Mouse (Mus musculus): ENCODE results near the gene Cd300c2. TPM values are rescaled to one million over a fixed set of nuclear protein-coding genes. Genes with fewer than 3 reads are reported as not detected.

Cd300c2 gene
- polyA plus RNA-seq, 1 experiment from 2014 or later: 4.2 TPM

Other genes with a start within 250 kb of the Cd300c2 start
- 0.16 and 0.28 TPM in 2 replicates for gene Kif19a, start 236.5 kb downstream of the Cd300c2 start, polyA plus RNA-seq (2014; fragmentation: Nextera tagmentation; extraction: Ambion mirVana)
- not detected in 2 replicates for gene Btbd17, start 205.9 kb downstream of the Cd300c2 start, polyA plus RNA-seq (2014; fragmentation: Nextera tagmentation; extraction: Ambion mirVana)
- gene Gpr142, start 203.0 kb downstream of the Cd300c2 start, polyA plus RNA-seq (2014; fragmentation: Nextera tagmentation; extraction: Ambion mirVana): not detected in 2 replicates
- gene Gprc5c, start 150.7 kb downstream of the Cd300c2 start, polyA plus RNA-seq (2014; fragmentation: Nextera tagmentation; extraction: Ambion mirVana): 15.2 and 18.0 TPM in 2 replicates
- gene Cd300a, start 111.8 kb downstream of the Cd300c2 start, polyA plus RNA-seq (2014; fragmentation: Nextera tagmentation; extraction: Ambion mirVana): 1.1 and 1.4 TPM in 2 replicates
- 0.39 and 0.54 TPM in 2 replicates for gene Cd300lb, start 67.5 kb downstream of the Cd300c2 start, polyA plus RNA-seq (2014; fragmentation: Nextera tagmentation; extraction: Ambion mirVana)
- not detected in 2 replicates for gene Cd300c, start 32.7 kb downstream of the Cd300c2 start, polyA plus RNA-seq (2014; fragmentation: Nextera tagmentation; extraction: Ambion mirVana)
- gene Cd300ld, start 12.0 kb downstream of the Cd300c2 start, polyA plus RNA-seq (2014; fragmentation: Nextera tagmentation; extraction: Ambion mirVana): 0.36 and 0.46 TPM in 2 replicates
- not detected in 2 replicates for gene Cd300ld2, start 14.3 kb upstream of the Cd300c2 start, polyA plus RNA-seq (2014; fragmentation: Nextera tagmentation; extraction: Ambion mirVana)
- gene Cd300ld4, start 25.1 kb upstream of the Cd300c2 start, polyA plus RNA-seq (2014; fragmentation: Nextera tagmentation; extraction: Ambion mirVana): not detected in 2 replicates
- gene Cd300ld5, start 35.9 kb upstream of the Cd300c2 start, polyA plus RNA-seq (2014; fragmentation: Nextera tagmentation; extraction: Ambion mirVana): not detected in 2 replicates
- gene Cd300ld3, start 46.5 kb upstream of the Cd300c2 start, polyA plus RNA-seq (2014; fragmentation: Nextera tagmentation; extraction: Ambion mirVana): not detected in 2 replicates
- gene Cd300e, start 60.3 kb upstream of the Cd300c2 start, polyA plus RNA-seq (2014; fragmentation: Nextera tagmentation; extraction: Ambion mirVana): 0.09 TPM in 1 of 2 replicates, not detected in the other
- 0.78 and 0.89 TPM in 2 replicates for gene Rab37, start 89.6 kb upstream of the Cd300c2 start, polyA plus RNA-seq (2014; fragmentation: Nextera tagmentation; extraction: Ambion mirVana)
- 0.22 and 0.61 TPM in 2 replicates for gene Cd300lf, start 132.1 kb upstream of the Cd300c2 start, polyA plus RNA-seq (2014; fragmentation: Nextera tagmentation; extraction: Ambion mirVana)
- 18.0 and 21.9 TPM in 2 replicates for gene Slc9a3r1, start 161.5 kb upstream of the Cd300c2 start, polyA plus RNA-seq (2014; fragmentation: Nextera tagmentation; extraction: Ambion mirVana)
- 6.5 and 8.4 TPM in 2 replicates for gene Tmem104, start 185.6 kb upstream of the Cd300c2 start, polyA plus RNA-seq (2014; fragmentation: Nextera tagmentation; extraction: Ambion mirVana)
- 16.5 and 16.6 TPM in 2 replicates for gene Nat9, start 186.0 kb upstream of the Cd300c2 start, polyA plus RNA-seq (2014; fragmentation: Nextera tagmentation; extraction: Ambion mirVana)

Data from heart, embryonic 14.5 days (tissue).